Mouse (Mus musculus) testis, adult 2 months (tissue): ENCODE results near the gene Olfr699.

Experiments
- CTCF ChIP-seq: fragments of 200-500 bp; IDR thresholded peaks from 2 replicates; pipeline ENCODE4 v1.5.1; 2012; ENCODE audit warnings: low read depth, mild to moderate bottlenecking, inconsistent platforms, low read length, moderate library complexity; ENCODE audit not compliant: control insufficient read depth, insufficient read depth, insufficient replicate concordance
- POLR2A ChIP-seq: fragments of 200-500 bp; IDR thresholded peaks from 2 replicates; pipeline ENCODE4 v1.6.1; 2012; ENCODE audit warnings: low read depth, mild to moderate bottlenecking, inconsistent platforms, low read length, moderate library complexity; ENCODE audit not compliant: control insufficient read depth

DNA sequence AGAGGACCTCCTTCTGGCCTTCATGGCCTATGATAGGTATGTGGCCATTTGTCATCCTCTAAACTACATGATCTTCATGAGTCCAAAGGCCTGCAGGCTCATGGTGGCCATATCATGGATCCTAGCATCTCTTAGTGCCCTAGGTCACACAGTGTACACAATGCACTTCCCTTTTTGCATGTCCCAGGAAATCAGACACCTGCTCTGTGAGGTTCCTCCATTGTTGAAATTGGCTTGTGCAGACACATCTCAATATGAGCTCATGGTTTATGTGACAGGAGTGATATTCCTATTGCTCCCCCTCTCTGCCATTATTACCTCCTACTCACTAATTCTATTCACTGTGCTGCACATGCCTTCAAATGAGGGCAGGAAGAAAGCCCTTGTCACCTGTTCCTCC is 25.4 kb upstream of the Olfr699 start:
- TF ChIP-seq CTCF (no peak), POLR2A (no peak)
